In the genomic region with DNA sequence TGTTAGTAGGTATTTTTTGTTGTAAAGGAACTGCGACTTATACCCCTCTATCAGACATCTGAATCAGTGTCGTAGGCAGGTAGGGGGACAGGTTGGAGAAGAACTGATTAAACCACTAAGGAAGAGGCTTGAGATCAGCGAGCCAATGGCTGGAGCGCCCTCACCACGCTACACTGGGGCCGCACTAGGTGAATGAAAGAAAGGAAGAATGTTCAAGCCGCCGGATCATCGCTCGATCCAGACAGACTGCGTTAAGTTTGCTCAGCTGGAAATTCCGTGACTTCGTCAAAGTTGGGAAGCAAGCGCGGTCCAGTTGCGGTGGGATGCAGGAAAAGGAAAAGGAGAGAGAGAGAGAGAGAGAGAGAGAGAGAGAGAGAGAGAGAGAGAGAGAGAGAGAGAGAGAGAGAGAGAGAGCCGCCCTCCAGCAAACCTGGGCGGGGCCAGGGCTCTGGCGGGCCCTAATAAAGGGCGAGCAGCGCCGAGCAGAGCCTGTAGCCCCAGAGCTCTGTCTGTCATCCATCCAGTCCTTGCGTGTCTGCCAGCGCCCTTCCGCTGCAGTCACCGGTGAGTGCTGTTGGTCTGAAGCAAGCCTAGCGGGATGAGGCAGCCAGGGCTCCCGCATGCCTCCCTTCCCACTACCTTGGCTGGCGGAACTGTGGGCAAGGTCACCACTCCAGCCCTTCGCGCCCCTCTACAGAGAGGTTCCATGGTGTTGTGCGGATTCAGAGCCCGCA, we compare ENCODE assay signal across 8 mouse cellular contexts. TPM values are rescaled to one million over a fixed set of nuclear protein-coding genes. Genes with fewer than 3 reads are reported as not detected.
DNase-seq lines count a peak whose midpoint lies in the region; ATAC-seq and TF ChIP-seq lines count a peak whose summit lies in the region.

A gene (plus strand): TSS at position 490 of the 734 bp plus-strand sequence.

- ATAC-seq in hindbrain, embryonic 12.5 days (ENCODE audit: low FRiP score), result peak; percentile 92

- 2% methylated on average over 33 of the region's 33 CpGs for WGBS in cerebellum, adult 2 months
- WGBS in hindbrain, embryonic 12.5 days, result under 1% methylated on average over 32 of the region's 33 CpGs

- peak within 1 kb of the TSS; percentile 73 for H3K9ac ChIP-seq in hindbrain, embryonic 12.5 days

- peak within 1 kb of the TSS; percentile 94 for H3K4me2 ChIP-seq in hindbrain, embryonic 12.5 days (replicated peaks)

- no peak for TF ChIP-seq POLR2A in cerebellum, adult 2 months (IDR thresholded peaks at IDR 0.05; ENCODE audit: borderline replicate concordance, insufficient read depth, low read length)

- DNase-seq in MN1 (ENCODE audit: low spot score), result peak; percentile 42
- peak; percentile 59 to 64 for DNase-seq in cerebellum, adult 2 months
- DNase-seq in forelimb bud, embryonic 11.5 days (ENCODE audit: low read depth, low spot score), result peak; percentile 71
- peak; percentile 17 to 26 for DNase-seq in layer of hippocampus, postnatal 25 days (ENCODE audit: extremely low spot score in 1 of 2, low spot score in 1 of 2)
- peak; percentile 69 for DNase-seq in lung, postnatal 36 days
- peak; percentile 76 for DNase-seq in retina, embryonic 14.5 days (ENCODE audit: low spot score)
- DNase-seq in urinary bladder, postnatal 25 days (ENCODE audit: low spot score), result peak; percentile 75

- H3K36me3 ChIP-seq in hindbrain, embryonic 12.5 days, result no peaks in the 10 kb centered on the region

- H3K9me3 ChIP-seq in hindbrain, embryonic 12.5 days (replicated peaks), result no peaks in the 10 kb centered on the region

- TF ChIP-seq CTCF in cerebellum, adult 2 months (IDR thresholded peaks at IDR 0.05; ENCODE audit: borderline replicate concordance, insufficient read depth, low read depth, low read length), result no peak

- H3K4me1 ChIP-seq in cerebellum, adult 2 months (ENCODE audit: control insufficient read depth, insufficient read depth, low read length), result no peaks in the 10 kb centered on the region
- H3K4me1 ChIP-seq in hindbrain, embryonic 12.5 days, result peaks cover 6% of the 10 kb centered on the region

- H3K4me3 ChIP-seq in cerebellum, adult 2 months (replicated peaks; ENCODE audit: insufficient read depth, low read depth, low read length), result peak within 1 kb of the TSS; percentile 47
- H3K4me3 ChIP-seq in hindbrain, embryonic 12.5 days, result peak within 1 kb of the TSS; percentile 48

- H3K27me3 ChIP-seq in cerebellum, adult 2 months (ENCODE audit: control insufficient read depth, insufficient read depth, low read length), result no peaks in the 10 kb centered on the region
- peaks cover 5% of the 10 kb centered on the region; the same call in 1 of the 2 replicates for H3K27me3 ChIP-seq in hindbrain, embryonic 12.5 days

- no peak within 1 kb of the TSS for H3K27ac ChIP-seq in cerebellum, adult 2 months (ENCODE audit: insufficient read depth, low read length)
- H3K27ac ChIP-seq in hindbrain, embryonic 12.5 days, result no peak within 1 kb of the TSS

RNA-seq across cellular contexts. Expression of the gene that starts here (rescaled TPM):
- 0.90 and 1.1 TPM in 2 replicates for polyA plus RNA-seq in cerebellum, adult 2 months (2012; rRNA removed)
- 0.46 and 0.76 TPM in 2 replicates for polyA plus RNA-seq in hindbrain, embryonic 12.5 days (2016; fragmentation: Nextera tagmentation; extraction: Ambion mirVana)
- total RNA-seq in layer of hippocampus, postnatal 25 days (2021), result 1 to 10 TPM; 3.5 to 4.0 TPM

Comparison
In these comparisons a context has a peak if more than half of its experiments do, and no peak if none do; other contexts are left out.
1. Peak in ATAC-seq, H3K4me3 ChIP-seq, H3K9ac ChIP-seq and H3K4me2 ChIP-seq in hindbrain, embryonic 12.5 days; RNA of the gene not detected or under 1 TPM.
2. DNase-seq: peak in every context shown above with its lines; median percentile 76 in retina, embryonic 14.5 days; 75 in urinary bladder, postnatal 25 days; 71 in forelimb bud, embryonic 11.5 days; 69 in lung, postnatal 36 days; 62 in cerebellum, adult 2 months; 42 in MN1; 22 in layer of hippocampus, postnatal 25 days.